Mouse (Mus musculus) MEL (cell line): ENCODE measurements around the gene 2900011O08Rik. TPM values are rescaled to one million over a fixed set of nuclear protein-coding genes. Genes with fewer than 3 reads are reported as not detected.

ENCODE experiments used
- DNase-seq: peaks from one replicate; pipeline ENCODE4 v3.0.0; 2011; ENCODE audit warnings: low read depth, low spot score
- H3K27ac ChIP-seq: 2 replicates; pipeline ENCODE4 v1.5.1; 2012; ENCODE audit warnings: low read depth, mild to moderate bottlenecking, control low read depth, low read length, moderate library complexity; ENCODE audit not compliant: control insufficient read depth
- H3K27me3 ChIP-seq, 2 experiments: fragments of 150-350 bp in 1 of 2; sonication (generic) in 1 of 2; 2 replicates each; pipeline ENCODE4 v1.6.1; 2012; ENCODE audit warnings: low read length in 2 of 2, mild to moderate bottlenecking in 2 of 2, improper control_type of control experiment in 1 of 2, moderate library complexity in 1 of 2; ENCODE audit not compliant: insufficient read depth in 2 of 2, control insufficient read depth in 1 of 2
- H3K36me3 ChIP-seq, 2 experiments: 2 replicates each; pipeline ENCODE4 v1.6.1; 2012 to 2014; ENCODE audit warnings: low read length in 2 of 2, improper control_type of control experiment in 1 of 2, inconsistent platforms in 1 of 2, mild to moderate bottlenecking in 1 of 2; ENCODE audit not compliant: insufficient read depth in 2 of 2, control insufficient read depth in 1 of 2
- H3K4me1 ChIP-seq, 2 experiments: fragments of 150-350 bp in 1 of 2; sonication (generic) in 1 of 2; 2 replicates each; pipeline ENCODE4 v1.6.1; 2012; ENCODE audit warnings: low read length in 2 of 2, improper control_type of control experiment in 1 of 2, mild to moderate bottlenecking in 1 of 2; ENCODE audit not compliant: insufficient read depth in 2 of 2, control insufficient read depth in 1 of 2
- H3K4me3 ChIP-seq, 2 experiments: fragments of 150-350 bp in 1 of 2; sonication (generic) in 1 of 2; 2 replicates each; pipeline ENCODE4 v1.5.1; 2012; ENCODE audit warnings: low read depth in 2 of 2, low read length in 2 of 2, mild to moderate bottlenecking in 2 of 2, moderate library complexity in 2 of 2, control low read depth in 1 of 2, improper control_type of control experiment in 1 of 2; ENCODE audit not compliant: control insufficient read depth in 1 of 2, insufficient read depth in 1 of 2
- H3K79me2 ChIP-seq: 2 replicates; pipeline ENCODE4 v1.6.1; 2012; ENCODE audit warnings: mild to moderate bottlenecking, low read length, moderate library complexity; ENCODE audit not compliant: control insufficient read depth, poor library complexity, insufficient read depth
- H3K9ac ChIP-seq: 2 replicates; pipeline ENCODE4 v1.6.1; 2012; ENCODE audit warnings: low read depth, mild to moderate bottlenecking, control low read depth, low read length, moderate library complexity; ENCODE audit not compliant: control insufficient read depth, poor library complexity, severe bottlenecking
- H3K9me3 ChIP-seq: fragments of 150-350 bp; sonication (generic); replicated peaks from 2 replicates; pipeline ENCODE4 v1.6.1; 2012; ENCODE audit warnings: mild to moderate bottlenecking, low read length, improper control_type of control experiment, moderate library complexity; ENCODE audit not compliant: insufficient read depth
- BHLHE40 ChIP-seq: IDR thresholded peaks from 2 replicates; pipeline ENCODE4 v1.6.1; 2012; ENCODE audit warnings: low read depth, mild to moderate bottlenecking, inconsistent platforms, low read length, improper control_type of control experiment, borderline replicate concordance
- CHD1 ChIP-seq: IDR thresholded peaks from 2 replicates; pipeline ENCODE4 v1.6.1; 2012; ENCODE audit warnings: low read depth, mild to moderate bottlenecking, inconsistent platforms, low read length, improper control_type of control experiment
- CHD2 ChIP-seq: IDR thresholded peaks from 2 replicates; pipeline ENCODE4 v1.6.1; 2011; ENCODE audit warnings: low read length, improper control_type of control experiment
- EP300 ChIP-seq, 2 experiments: IDR thresholded peaks; 2 replicates each; pipeline ENCODE4 v1.6.1; 2011; ENCODE audit warnings: improper control_type of control experiment in 2 of 2, low read length in 2 of 2, low read depth in 1 of 2, mild to moderate bottlenecking in 1 of 2
- GATA1 ChIP-seq: IDR thresholded peaks from 2 replicates; pipeline ENCODE4 v1.6.1; 2011; ENCODE audit warnings: low read depth, low read length, improper control_type of control experiment
- JUND ChIP-seq: IDR thresholded peaks from 2 replicates; pipeline ENCODE4 v1.6.1; 2011; ENCODE audit warnings: low read depth, mild to moderate bottlenecking, improper control_type of control experiment, low read length
- KAT2A ChIP-seq: conservative IDR thresholded peaks from 2 replicates; pipeline ENCODE4 v1.6.1; 2012; ENCODE audit warnings: low read depth, low read length, improper control_type of control experiment, inconsistent platforms
- MAZ ChIP-seq: IDR thresholded peaks from 2 replicates; pipeline ENCODE4 v1.6.1; 2012; ENCODE audit warnings: low read depth, mild to moderate bottlenecking, inconsistent platforms, low read length, improper control_type of control experiment
- MEF2A ChIP-seq: IDR thresholded peaks from 2 replicates; pipeline ENCODE4 v1.6.1; 2014; ENCODE audit warnings: low read depth, mild to moderate bottlenecking, inconsistent platforms, low read length, improper control_type of control experiment; ENCODE audit not compliant: poor library complexity, insufficient replicate concordance, severe bottlenecking; ENCODE audit errors: extremely low read depth
- MXI1 ChIP-seq: IDR thresholded peaks from 2 replicates; pipeline ENCODE4 v1.6.1; 2011; ENCODE audit warnings: mild to moderate bottlenecking, low read depth, low read length, improper control_type of control experiment
- MYC ChIP-seq: IDR thresholded peaks from 2 replicates; pipeline ENCODE4 v1.6.1; 2011; ENCODE audit warnings: low read depth, mild to moderate bottlenecking, low read length, improper control_type of control experiment, moderate library complexity
- POLR2A ChIP-seq, 2 experiments: IDR thresholded peaks; 2 replicates each; pipeline ENCODE4 v1.6.1; 2011 to 2012; ENCODE audit warnings: low read length in 2 of 2, mild to moderate bottlenecking in 2 of 2, control low read depth in 1 of 2, improper control_type of control experiment in 1 of 2, low read depth in 1 of 2, moderate library complexity in 1 of 2; ENCODE audit not compliant: control insufficient read depth in 1 of 2, insufficient read depth in 1 of 2, poor library complexity in 1 of 2
- POLR2AphosphoS2 ChIP-seq: IDR thresholded peaks from 2 replicates; pipeline ENCODE4 v1.6.1; 2011; ENCODE audit warnings: low read length, improper control_type of control experiment
- POLR2AphosphoS5 ChIP-seq: IDR thresholded peaks from 2 replicates; pipeline ENCODE4 v1.6.1; 2012; ENCODE audit warnings: low read depth, borderline replicate concordance, mild to moderate bottlenecking, inconsistent platforms, low read length, moderate library complexity, mixed read lengths
- RCOR1 ChIP-seq: IDR thresholded peaks from 2 replicates; pipeline ENCODE4 v1.6.1; 2012; ENCODE audit warnings: low read depth, mild to moderate bottlenecking, inconsistent platforms, low read length, improper control_type of control experiment
- TAL1 ChIP-seq: IDR thresholded peaks from 2 replicates; pipeline ENCODE4 v1.6.1; 2012; ENCODE audit warnings: mild to moderate bottlenecking, inconsistent platforms, low read length, moderate library complexity, mixed read lengths
- TCF12 ChIP-seq: IDR thresholded peaks from 2 replicates; pipeline ENCODE4 v1.6.1; 2014; ENCODE audit warnings: low read depth, mild to moderate bottlenecking, inconsistent platforms, low read length, improper control_type of control experiment, moderate library complexity
- USF1 ChIP-seq: IDR thresholded peaks from 2 replicates; pipeline ENCODE4 v1.6.1; 2014; ENCODE audit warnings: low read depth, mild to moderate bottlenecking, inconsistent platforms, low read length, improper control_type of control experiment, moderate library complexity
- ZKSCAN1 ChIP-seq: IDR thresholded peaks from 2 replicates; pipeline ENCODE4 v1.6.1; 2012; ENCODE audit warnings: low read depth, mild to moderate bottlenecking, inconsistent platforms, low read length, improper control_type of control experiment, moderate library complexity
- ZNF384 ChIP-seq: IDR thresholded peaks from 2 replicates; pipeline ENCODE4 v1.6.1; 2012; ENCODE audit warnings: low read depth, mild to moderate bottlenecking, inconsistent platforms, low read length, improper control_type of control experiment
- polyA plus RNA-seq, 2 experiments: library from polyadenylated mRNA; stranded (reverse) in 1 of 2; unstranded in 1 of 2; fragments of >175 nt in 1 of 2; fragments of >200 nt in 1 of 2; gene quantifications; 2 replicates each; pipeline versions ENCODE4 v1.2.1 to v1.2.4; 2012; ENCODE audit warnings: low replicate concordance in 2 of 2, low read depth in 1 of 2; ENCODE audit not compliant: insufficient read length in 2 of 2, insufficient read depth in 1 of 2, missing spikeins in 1 of 2
- total RNA-seq: library from RNA; depleted of rRNA; stranded (reverse); fragments of 300-350 nt; gene quantifications from 2 replicates; pipeline ENCODE4 v1.2.3, GENCODE M21; 2012

2900011O08Rik gene
- total and polyA plus RNA-seq, 3 experiments: 0.04 TPM; not detected in 2

GRCm38 (mm10) chr16:14135014-14135413 is 148.6 kb downstream of the 2900011O08Rik start:
- no peak for TF ChIP-seq CHD2
- TF ChIP-seq POLR2A (IDR thresholded peaks at IDR 0.05; ENCODE audit: control insufficient read depth in 1 of 2, insufficient read depth in 1 of 2, low read depth in 1 of 2, low read length in 2 of 2, poor library complexity in 1 of 2): no peak
- H3K4me1 ChIP-seq: no peaks in the 10 kb centered on the region
- H3K79me2 ChIP-seq: no peaks in the 10 kb centered on the region
- peaks cover 3 to 10% of the 10 kb centered on the region in 2 experiments for H3K36me3 ChIP-seq
- no peaks in the 10 kb centered on the region for H3K27me3 ChIP-seq
- no peak overlapping the region for H3K9ac ChIP-seq
- DNase-seq: no peak
- no peaks in the 10 kb centered on the region for H3K9me3 ChIP-seq
- H3K4me3 ChIP-seq: no peak overlapping the region
- H3K27ac ChIP-seq: no peak overlapping the region

GRCm38 (mm10) chr16:14137976-14138561 is 151.7 kb downstream of the 2900011O08Rik start:
- TF ChIP-seq ZKSCAN1 (no peak), KAT2A (no peak), JUND (no peak), USF1 (no peak), CHD2 (no peak), TCF12 (no peak), EP300 (IDR thresholded peaks at IDR 0.05; ENCODE audit: low read depth in 1 of 2, low read length in 2 of 2) (no peak), GATA1 (no peak), MEF2A (no peak), MAZ (no peak), POLR2AphosphoS2 (no peak), RCOR1 (no peak), ZNF384 (no peak), POLR2AphosphoS5 (no peak)
- TF ChIP-seq, all 39 proteins: peak for 0
- H3K9me3 ChIP-seq: no peaks in the 10 kb centered on the region
- H3K9ac ChIP-seq: no peak overlapping the region
- no peak overlapping the region for H3K4me3 ChIP-seq
- DNase-seq: no peak
- no peaks in the 10 kb centered on the region for H3K4me1 ChIP-seq
- H3K79me2 ChIP-seq: no peaks in the 10 kb centered on the region
- no peak overlapping the region for H3K27ac ChIP-seq
- H3K27me3 ChIP-seq: no peaks in the 10 kb centered on the region
- peaks cover 0 to 8% of the 10 kb centered on the region in 2 experiments; a peak in 2 of 4 replicates for H3K36me3 ChIP-seq

- TF ChIP-seq JUND: no peak
- TF ChIP-seq CHD1: no peak
- TF ChIP-seq TAL1: no peak
- no peak for TF ChIP-seq MEF2A
- no peak for TF ChIP-seq CHD2
- TF ChIP-seq POLR2AphosphoS2: no peak
- TF ChIP-seq BHLHE40: no peak
- no peak for TF ChIP-seq GATA1
- TF ChIP-seq EP300 (IDR thresholded peaks at IDR 0.05; ENCODE audit: low read depth in 1 of 2, low read length in 2 of 2): no peak
- no peak for TF ChIP-seq MXI1
- TF ChIP-seq USF1: no peak
- TF ChIP-seq KAT2A: no peak
- no peak for TF ChIP-seq TCF12
- TF ChIP-seq MYC: no peak
- TF ChIP-seq, all 39 proteins: peak for 0
- Histone ChIP-seq H3K79me2 (no peaks in the 10 kb centered on the region), H3K36me3 (peaks cover 0 to 8% of the 10 kb centered on the region in 2 experiments; a peak in 2 of 4 replicates), H3K27ac (no peak overlapping the region), H3K4me1 (no peaks in the 10 kb centered on the region), H3K27me3 (no peaks in the 10 kb centered on the region), H3K4me3 (no peak overlapping the region), H3K9ac (no peak overlapping the region), H3K9me3 (no peaks in the 10 kb centered on the region)
- DNase-seq: no peak
Observed at GRCm38 (mm10) chr16:14139106-14139505, 152.7 kb downstream of the 2900011O08Rik start.
